Mouse (Mus musculus) G1E (cell line): ENCODE measurements around the gene H2-Aa.

ENCODE experiments used
- CTCF ChIP-seq: IDR thresholded peaks from 2 replicates; pipeline ENCODE4 v1.5.1; 2012; ENCODE audit warnings: low read depth, low read length, inconsistent platforms, mixed read lengths
- GATA1 ChIP-seq: IDR thresholded peaks from 2 replicates; pipeline ENCODE4 v1.6.1; 2012; ENCODE audit warnings: borderline replicate concordance, low read length, inconsistent platforms, mixed read lengths
- GATA2 ChIP-seq: IDR thresholded peaks from 2 replicates; pipeline ENCODE4 v1.6.1; 2012; ENCODE audit warnings: low read depth, low read length, inconsistent platforms, borderline replicate concordance
- TAL1 ChIP-seq: conservative IDR thresholded peaks from 2 replicates; pipeline ENCODE4 v1.6.1; 2012; ENCODE audit warnings: low read depth, low read length, inconsistent platforms, mixed read lengths

DNA sequence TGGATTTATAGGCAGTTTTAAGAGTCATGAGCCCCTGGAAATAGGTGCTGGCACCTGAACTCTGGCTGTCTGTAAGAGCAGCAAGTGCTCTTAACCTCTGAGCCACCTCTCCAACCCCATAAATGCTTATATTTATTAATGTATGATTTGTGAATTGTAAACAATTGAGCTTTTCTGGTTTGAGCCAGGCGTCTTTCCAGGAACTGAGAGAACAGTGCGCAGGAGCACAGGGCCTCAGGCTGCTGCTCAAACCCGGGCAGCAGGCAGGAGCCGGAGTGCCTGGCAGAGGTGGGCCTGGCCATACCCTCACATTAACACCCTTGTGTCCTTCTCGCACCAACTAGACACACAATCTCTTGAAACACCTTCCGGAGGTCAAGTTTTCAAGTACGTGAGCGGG lies 12.4 kb upstream of the H2-Aa start:
- no peak for TF ChIP-seq CTCF
- TF ChIP-seq GATA1 = no peak
- TF ChIP-seq GATA2 = no peak
- no peak for TF ChIP-seq TAL1
